Mouse (Mus musculus): ENCODE results near the gene Sertad2.

The Sertad2 gene

DNA sequence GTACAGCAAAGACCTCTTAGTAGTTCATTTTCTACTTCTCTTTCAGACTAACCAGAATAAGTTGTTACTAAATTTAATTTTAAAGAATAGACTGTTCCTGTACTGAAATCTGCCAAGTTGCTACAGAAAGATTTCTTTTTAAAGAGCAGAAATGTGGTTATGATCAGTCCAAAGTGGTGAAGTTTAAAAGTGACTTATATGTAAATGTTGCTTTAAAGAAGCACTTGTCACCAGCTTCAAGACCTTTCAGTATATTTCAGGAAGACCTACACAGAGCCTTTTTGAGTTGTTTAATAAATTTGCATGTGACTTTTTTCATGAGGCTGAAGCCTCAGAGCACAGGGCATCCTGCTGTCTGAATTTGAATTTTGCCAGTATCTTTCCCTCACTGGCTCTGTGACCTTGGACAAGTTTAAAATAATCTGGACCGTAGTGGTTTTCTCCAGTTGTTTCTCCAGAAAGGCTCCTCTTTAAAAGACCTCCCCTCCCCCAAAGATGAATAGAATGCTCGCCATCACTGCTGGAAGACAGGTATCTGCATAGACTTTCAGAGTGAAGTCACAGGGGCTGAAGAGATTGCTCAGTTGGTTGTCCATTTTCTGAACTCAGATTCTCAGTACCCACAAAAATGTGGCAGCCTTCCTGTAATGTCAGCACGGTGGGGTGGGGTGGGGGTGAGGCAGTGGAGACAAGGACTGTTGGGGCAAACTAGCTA is 1.9 kb downstream of the Sertad2 start:
- no peak for DNase-seq (ENCODE audit: low spot score)

- no peak for DNase-seq (ENCODE audit: low spot score)
Observed at GRCm38 (mm10) chr11:20549481-20549880, 6.4 kb downstream of the Sertad2 start.

DNA sequence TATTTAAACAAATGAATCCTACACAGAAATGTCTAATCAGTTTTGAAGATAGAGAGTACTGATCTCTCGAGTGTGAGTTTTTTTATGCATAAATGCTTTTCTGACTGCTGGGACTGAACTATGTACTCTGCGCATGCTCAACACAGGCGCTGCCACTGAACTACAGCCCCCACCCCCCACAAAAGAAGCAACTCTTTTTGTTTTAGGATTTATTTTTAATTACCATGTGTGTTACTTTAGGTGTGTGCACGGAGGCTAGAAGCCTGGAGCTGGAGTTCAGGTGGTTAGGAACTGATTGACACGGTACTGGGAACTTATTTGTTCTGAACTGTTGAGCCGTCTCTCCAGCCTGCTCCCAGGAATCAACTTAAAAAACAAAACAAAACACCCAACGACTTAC is 7.1 kb downstream of the Sertad2 start:
- no peak for DNase-seq (ENCODE audit: low spot score)

- DNase-seq (ENCODE audit: low spot score) = no peak
Observed at GRCm38 (mm10) chr11:20552059-20552458, 9.0 kb downstream of the Sertad2 start.

DNA sequence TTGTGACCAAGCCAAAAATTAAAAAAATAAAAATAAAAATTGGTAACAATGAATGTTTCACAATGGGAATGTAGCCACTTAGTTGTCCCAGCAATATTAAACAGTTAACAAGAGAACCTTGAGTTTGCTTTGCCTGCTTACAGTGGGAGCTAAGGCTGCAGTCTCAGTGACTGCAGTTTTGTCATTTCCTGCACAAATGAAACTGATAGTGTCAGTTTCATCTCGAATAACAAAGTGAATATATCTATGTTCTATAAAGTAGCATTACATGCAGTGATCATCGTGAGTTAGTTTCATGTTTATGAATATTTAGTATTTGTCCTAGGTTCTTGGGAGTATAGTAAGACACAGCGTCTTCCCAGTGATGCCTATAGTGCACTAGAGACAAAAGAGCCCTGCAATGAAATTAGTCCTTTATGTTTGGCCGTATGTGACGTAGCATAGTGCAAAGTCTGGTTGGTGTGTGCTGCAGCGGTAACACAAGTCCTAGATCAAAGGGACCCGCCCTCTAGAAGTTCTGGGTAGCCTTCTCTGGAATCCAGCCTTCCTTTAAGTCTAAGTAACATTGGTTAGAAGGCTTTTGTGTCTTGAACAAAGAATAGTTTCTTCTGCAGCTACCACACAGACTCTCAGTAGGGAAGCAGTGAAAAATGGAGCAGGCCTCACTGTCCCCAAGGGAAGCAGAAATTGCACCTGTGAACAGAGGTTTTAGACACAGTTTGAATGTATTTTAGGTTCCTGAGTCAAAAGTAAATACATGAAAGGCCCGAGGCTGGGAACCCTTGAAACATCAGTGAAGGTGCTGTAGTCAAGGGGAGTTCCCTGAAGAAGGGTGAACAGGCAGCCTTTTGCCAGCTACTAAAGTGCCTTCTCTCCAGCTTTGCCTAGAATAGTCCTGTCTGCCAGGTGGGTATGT is 10.0 kb downstream of the Sertad2 start:
- no peak for DNase-seq (ENCODE audit: low spot score)

- DNase-seq (ENCODE audit: low spot score) = no peak
Observed at GRCm38 (mm10) chr11:20555651-20556050, 12.6 kb downstream of the Sertad2 start.

GRCm38 (mm10) chr11:20556163-20556911 is 13.3 kb downstream of the Sertad2 start:
- DNase-seq (ENCODE audit: low spot score) = no peak

GRCm38 (mm10) chr11:20559236-20559950 is 16.3 kb downstream of the Sertad2 start:
- DNase-seq (ENCODE audit: low spot score) = no peak

DNA sequence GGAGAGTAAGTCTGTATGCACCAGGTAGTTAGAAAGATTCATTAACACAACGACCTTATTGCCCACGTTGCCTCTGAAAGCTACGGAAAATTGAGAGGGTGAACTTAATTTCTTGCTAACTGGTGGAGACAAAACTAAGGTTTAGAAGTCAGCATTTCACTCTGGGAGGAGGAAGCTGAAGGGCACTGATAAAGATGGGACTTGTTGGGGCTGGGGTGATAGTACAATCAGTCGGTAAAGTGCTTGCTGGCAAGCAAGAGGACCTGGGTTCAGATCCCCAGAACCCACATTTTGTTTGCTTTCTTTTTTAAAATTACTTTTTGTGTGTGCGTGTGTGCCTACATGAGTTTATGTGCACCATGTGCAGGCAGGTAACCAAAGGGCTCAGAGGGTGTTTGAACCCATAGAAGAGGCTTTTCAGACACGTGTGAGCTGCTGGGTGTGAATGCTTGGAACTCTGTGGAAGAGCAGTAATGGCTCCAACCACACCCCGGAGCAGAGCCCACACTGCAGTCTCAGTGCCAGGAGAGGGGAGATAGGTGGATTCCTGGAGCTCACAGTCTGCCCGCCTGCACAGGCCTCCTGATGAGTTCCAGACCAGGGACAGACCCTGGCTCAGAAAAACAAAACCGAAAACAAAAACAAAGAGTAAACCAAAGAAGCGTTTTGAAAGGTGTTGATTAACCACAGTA is 17.0 kb downstream of the Sertad2 start:
- DNase-seq (ENCODE audit: low spot score) = no peak

- peak; percentile 83 for DNase-seq (ENCODE audit: low spot score)
Observed at GRCm38 (mm10) chr11:20561323-20562002, 18.4 kb downstream of the Sertad2 start.

DNA sequence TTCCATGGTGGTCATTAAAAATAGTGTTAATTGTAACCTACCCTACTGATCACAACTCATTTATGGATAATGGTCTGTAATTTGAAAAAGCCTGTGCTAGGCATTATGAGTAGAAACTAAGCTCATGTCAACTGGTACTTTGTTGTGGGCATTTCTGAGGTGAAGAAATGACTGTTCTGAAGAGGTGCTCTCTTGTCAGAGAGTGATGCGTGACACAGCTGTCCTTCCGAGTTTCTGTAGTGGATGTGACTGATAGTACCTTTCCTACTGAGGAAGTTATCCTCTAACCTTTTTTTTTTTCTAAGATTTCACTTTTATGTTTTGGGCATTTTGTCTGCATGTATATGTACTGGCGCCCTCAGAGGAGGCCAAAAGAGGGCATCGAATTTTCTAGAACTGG is 22.0 kb downstream of the Sertad2 start:
- DNase-seq (ENCODE audit: low spot score) = no peak

- no peak for DNase-seq (ENCODE audit: low spot score)
Observed at GRCm38 (mm10) chr11:20571702-20572413, 28.8 kb downstream of the Sertad2 start.

GRCm38 (mm10) chr11:20576046-20576635 is 33.1 kb downstream of the Sertad2 start:
- no peak for DNase-seq (ENCODE audit: low spot score)

DNA sequence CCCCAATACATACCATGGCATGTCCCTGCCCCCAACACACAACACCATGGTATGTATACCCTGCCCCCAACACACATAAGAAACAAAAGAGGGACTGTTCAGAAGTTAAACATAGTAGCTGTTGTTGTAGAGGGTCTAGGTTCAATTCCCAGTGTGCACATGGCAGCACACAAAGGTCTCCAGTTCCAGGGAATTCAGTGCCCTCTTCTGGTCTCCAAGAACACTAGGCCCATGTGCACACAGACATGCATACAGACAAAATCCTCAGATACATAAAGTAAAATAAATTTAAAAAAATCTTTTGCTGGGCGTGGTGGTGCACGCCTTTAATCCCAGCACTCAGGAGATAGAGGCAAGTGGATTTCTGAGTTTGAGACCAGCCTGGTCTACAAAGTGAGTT is 39.7 kb downstream of the Sertad2 start:
- no peak for DNase-seq (ENCODE audit: low spot score)

DNA sequence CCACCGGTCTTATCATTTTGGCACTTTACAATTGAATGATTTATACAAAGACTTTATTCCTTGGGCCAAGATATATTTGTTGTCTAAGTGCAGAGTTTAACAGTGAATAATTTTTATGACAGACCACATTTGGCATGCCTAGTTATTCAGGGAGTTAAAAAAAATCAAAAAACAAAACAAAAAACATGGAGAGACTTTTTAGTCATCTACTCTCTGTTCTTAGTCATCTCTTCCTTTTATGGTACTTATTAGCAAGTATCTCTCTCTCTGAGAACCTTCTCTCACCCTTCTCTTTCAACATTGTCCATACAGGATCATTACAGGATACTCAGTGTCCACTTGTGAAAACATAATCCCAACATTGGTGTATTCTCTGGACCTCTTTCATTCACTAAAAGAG is 42.2 kb downstream of the Sertad2 start:
- DNase-seq (ENCODE audit: low spot score) = no peak

- no peak for DNase-seq (ENCODE audit: low spot score)
Observed at GRCm38 (mm10) chr11:20586180-20586579, 43.1 kb downstream of the Sertad2 start.

GRCm38 (mm10) chr11:20589393-20589792 is 46.3 kb downstream of the Sertad2 start:
- DNase-seq (ENCODE audit: low spot score) = no peak

DNA sequence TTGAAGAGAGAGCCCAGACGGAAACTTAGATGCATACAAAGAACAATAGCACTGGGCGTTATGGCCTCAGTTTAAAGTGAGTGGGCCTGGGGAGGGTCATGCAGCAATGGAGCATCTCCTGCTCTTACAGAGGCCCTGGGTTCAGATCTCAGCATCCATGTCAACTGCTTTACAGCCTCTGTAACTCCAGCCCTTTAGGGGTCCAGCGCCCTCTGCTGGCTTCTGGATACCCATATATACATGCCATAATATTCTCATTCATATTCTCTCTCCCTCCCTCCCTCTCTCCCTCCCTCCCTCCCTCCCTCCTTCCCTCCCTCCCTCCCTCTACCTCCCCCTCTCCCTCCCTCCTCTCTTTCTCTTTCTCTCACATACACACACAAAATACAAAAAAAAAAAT is 49.0 kb downstream of the Sertad2 start:
- peak; percentile 18 for DNase-seq (ENCODE audit: low spot score)
